Mouse (Mus musculus) G1E (cell line): Measurements from ENCODE around the gene Snrpd2. TPM values are rescaled to one million over a fixed set of nuclear protein-coding genes. Genes with fewer than 3 reads are reported as not detected.

ENCODE experiments used
- ATAC-seq: 2 replicates; pipeline ENCODE4 v1.8.0; 2016; ENCODE audit warnings: mild to moderate bottlenecking; ENCODE audit not compliant: insufficient number of reproducible peaks, poor library complexity, low FRiP score, severe bottlenecking; ENCODE audit errors: extremely low read depth
- DNase-seq: peaks from one replicate; pipeline ENCODE4 v3.0.0; 2012; ENCODE audit warnings: low spot score
- H3K27me3 ChIP-seq: 2 replicates; pipeline ENCODE4 v1.6.1; 2012; ENCODE audit warnings: mild to moderate bottlenecking, low read length, inconsistent platforms; ENCODE audit not compliant: insufficient read depth
- H3K36me3 ChIP-seq: replicated peaks from 2 replicates; pipeline ENCODE3; 2012; ENCODE audit warnings: mild to moderate bottlenecking, inconsistent platforms
- H3K4me1 ChIP-seq: 2 replicates; pipeline ENCODE4 v1.6.1; 2012; ENCODE audit warnings: low read depth, low read length, inconsistent platforms, mixed read lengths; ENCODE audit not compliant: insufficient read depth
- H3K4me3 ChIP-seq: 2 replicates; pipeline ENCODE4 v1.5.1; 2012; ENCODE audit warnings: low read depth, mild to moderate bottlenecking, inconsistent platforms, low read length, moderate library complexity, mixed read lengths
- H3K9me3 ChIP-seq: replicated peaks from 2 replicates; pipeline ENCODE4 v1.6.1; 2012; ENCODE audit warnings: inconsistent platforms
- CTCF ChIP-seq: IDR thresholded peaks from 2 replicates; pipeline ENCODE4 v1.5.1; 2012; ENCODE audit warnings: low read depth, low read length, inconsistent platforms, mixed read lengths
- GATA1 ChIP-seq: IDR thresholded peaks from 2 replicates; pipeline ENCODE4 v1.6.1; 2012; ENCODE audit warnings: borderline replicate concordance, low read length, inconsistent platforms, mixed read lengths
- GATA2 ChIP-seq: IDR thresholded peaks from 2 replicates; pipeline ENCODE4 v1.6.1; 2012; ENCODE audit warnings: low read depth, low read length, inconsistent platforms, borderline replicate concordance
- POLR2AphosphoS5 ChIP-seq: IDR thresholded peaks from 2 replicates; pipeline ENCODE4 v1.6.1; 2012; ENCODE audit warnings: low read depth, low read length, inconsistent platforms; ENCODE audit not compliant: insufficient replicate concordance
- TAL1 ChIP-seq: conservative IDR thresholded peaks from 2 replicates; pipeline ENCODE4 v1.6.1; 2012; ENCODE audit warnings: low read depth, low read length, inconsistent platforms, mixed read lengths
- polyA plus RNA-seq: library from polyadenylated mRNA; stranded (reverse); fragments of >175 nt; gene quantifications from 2 replicates; pipeline ENCODE4 v1.2.3, GENCODE M21; 2012
- total RNA-seq, 2 experiments: library from RNA; stranded (forward) in 1 of 2; stranded (reverse) in 1 of 2; fragments of 200-1000 nt in 1 of 2; fragments of >200 nt in 1 of 2; fragmentation: Nextera tagmentation in 1 of 2; gene quantifications; 2 replicates each; pipeline ENCODE4 v1.2.3; 2014 to 2017

Snrpd2 gene
- total and polyA plus RNA-seq, 3 experiments, result 25.5 to 75.1 (median 73.1) TPM

- Histone ChIP-seq H3K9me3 (peaks cover 4% of the 10 kb centered on the region; the same call in 1 of the 2 replicates), H3K27me3 (no peaks in the 10 kb centered on the region), H3K4me1 (peaks cover 5% of the 10 kb centered on the region; the same call in 1 of the 2 replicates), H3K36me3 (peaks cover 74% of the 10 kb centered on the region), H3K4me3 (no peak overlapping the region)
- DNase-seq (no peak), ATAC-seq (no peak)
- TF ChIP-seq GATA2 (no peak), CTCF (peak; percentile 69)
Measured at GRCm38 (mm10) chr7:19196676-19197075, 47.2 kb downstream of the Snrpd2 start.

DNA sequence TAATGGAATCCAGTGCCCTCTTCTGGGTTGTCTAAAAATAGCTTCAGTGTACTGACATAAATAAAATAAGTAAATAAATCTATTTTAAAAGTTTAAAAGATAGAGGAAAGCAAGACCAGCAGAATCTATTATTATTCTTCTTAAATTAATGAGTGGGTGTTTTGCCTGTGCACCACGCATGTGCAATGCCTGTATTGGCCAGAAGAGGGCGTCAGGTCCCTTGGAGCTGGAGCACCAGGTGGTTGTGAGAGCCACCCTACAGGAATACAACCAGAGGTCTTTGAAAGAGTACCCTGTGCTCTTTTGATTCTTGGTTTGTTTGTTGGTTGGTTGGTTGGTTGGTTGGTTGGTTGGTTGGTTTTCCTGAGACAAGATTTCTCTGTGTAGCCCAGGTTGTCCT is 48.5 kb downstream of the Snrpd2 start:
- Histone ChIP-seq H3K9me3 (peaks cover 4% of the 10 kb centered on the region; the same call in 1 of the 2 replicates), H3K27me3 (no peaks in the 10 kb centered on the region), H3K36me3 (peaks cover 76% of the 10 kb centered on the region), H3K4me1 (peaks cover 12% of the 10 kb centered on the region; the same call in 1 of the 2 replicates), H3K4me3 (no peak overlapping the region)
- ATAC-seq (no peak), DNase-seq (no peak)
- TF ChIP-seq TAL1, result no peak
- peak; percentile 64 for TF ChIP-seq CTCF

- DNase-seq, result no peak
- ATAC-seq, result no peak
- H3K36me3 ChIP-seq, result peaks cover 69% of the 10 kb centered on the region
- H3K4me1 ChIP-seq, result peaks cover 15% of the 10 kb centered on the region; the same call in 1 of the 2 replicates
- no peaks in the 10 kb centered on the region for H3K9me3 ChIP-seq
- no peaks in the 10 kb centered on the region for H3K27me3 ChIP-seq
- H3K4me3 ChIP-seq, result no peak overlapping the region
- TF ChIP-seq GATA1, result no peak
- no peak for TF ChIP-seq CTCF
- no peak for TF ChIP-seq GATA2
- no peak for TF ChIP-seq TAL1
- TF ChIP-seq POLR2AphosphoS5, result no peak
Measured at GRCm38 (mm10) chr7:19201660-19202059, 52.1 kb downstream of the Snrpd2 start.

GRCm38 (mm10) chr7:19202065-19202850 is 52.7 kb downstream of the Snrpd2 start:
- TF ChIP-seq TAL1 (no peak), CTCF (no peak), GATA1 (no peak), POLR2AphosphoS5 (no peak), GATA2 (no peak)
- peaks cover 15% of the 10 kb centered on the region; the same call in 1 of the 2 replicates for H3K4me1 ChIP-seq
- no peaks in the 10 kb centered on the region for H3K9me3 ChIP-seq
- no peaks in the 10 kb centered on the region for H3K27me3 ChIP-seq
- no peak for DNase-seq
- H3K36me3 ChIP-seq, result peaks cover 63% of the 10 kb centered on the region
- no peak for ATAC-seq
- no peak overlapping the region for H3K4me3 ChIP-seq

Other genes with a start within 250 kb of the Snrpd2 start
Only the 20 nearest of the 26 such genes appear.
- gene Nanos2, start 162.3 kb upstream of the Snrpd2 start, total RNA-seq (2014; fragmentation: Nextera tagmentation), result not detected in 2 replicates
- 0.12 and 0.16 TPM in 2 replicates for gene Nanos2, start 162.3 kb upstream of the Snrpd2 start, total RNA-seq (2017)
- not detected in 2 replicates for gene Nanos2, start 162.3 kb upstream of the Snrpd2 start, polyA plus RNA-seq
- gene Mypop, start 158.5 kb upstream of the Snrpd2 start, total RNA-seq (2014; fragmentation: Nextera tagmentation), result 2.4 and 3.9 TPM in 2 replicates
- 2.0 and 4.1 TPM in 2 replicates for gene Mypop, start 158.5 kb upstream of the Snrpd2 start, total RNA-seq (2017)
- 15.8 and 20.5 TPM in 2 replicates for gene Mypop, start 158.5 kb upstream of the Snrpd2 start, polyA plus RNA-seq
- 34.1 and 34.9 TPM in 2 replicates for gene Irf2bp1, start 145.7 kb upstream of the Snrpd2 start, total RNA-seq (2014; fragmentation: Nextera tagmentation)
- 13.4 TPM in 2 replicates for gene Irf2bp1, start 145.7 kb upstream of the Snrpd2 start, total RNA-seq (2017)
- 105 and 139 TPM in 2 replicates for gene Irf2bp1, start 145.7 kb upstream of the Snrpd2 start, polyA plus RNA-seq
- not detected in 2 replicates for gene Foxa3, start 126.2 kb upstream of the Snrpd2 start, total RNA-seq (2014; fragmentation: Nextera tagmentation)
- not detected in 2 replicates for gene Foxa3, start 126.2 kb upstream of the Snrpd2 start, total RNA-seq (2017)
- 0.03 TPM in 1 of 2 replicates, not detected in the other for gene Foxa3, start 126.2 kb upstream of the Snrpd2 start, polyA plus RNA-seq
- gene Sympk, start 125.3 kb upstream of the Snrpd2 start, total RNA-seq (2014; fragmentation: Nextera tagmentation), result 119 and 149 TPM in 2 replicates
- gene Sympk, start 125.3 kb upstream of the Snrpd2 start, total RNA-seq (2017), result 47.6 and 48.1 TPM in 2 replicates
- gene Sympk, start 125.3 kb upstream of the Snrpd2 start, polyA plus RNA-seq, result 257 and 260 TPM in 2 replicates
- gene Rsph6a, start 95.0 kb upstream of the Snrpd2 start, total RNA-seq (2014; fragmentation: Nextera tagmentation), result not detected in 2 replicates
- 0.33 and 0.76 TPM in 2 replicates for gene Rsph6a, start 95.0 kb upstream of the Snrpd2 start, total RNA-seq (2017)
- 0.16 and 0.23 TPM in 2 replicates for gene Rsph6a, start 95.0 kb upstream of the Snrpd2 start, polyA plus RNA-seq
- 36.2 and 50.6 TPM in 2 replicates for gene Dmwd, start 73.5 kb upstream of the Snrpd2 start, total RNA-seq (2014; fragmentation: Nextera tagmentation)
- gene Dmwd, start 73.5 kb upstream of the Snrpd2 start, total RNA-seq (2017), result 22.4 and 23.6 TPM in 2 replicates
- 141 and 150 TPM in 2 replicates for gene Dmwd, start 73.5 kb upstream of the Snrpd2 start, polyA plus RNA-seq
- gene Dmpk, start 65.9 kb upstream of the Snrpd2 start, total RNA-seq (2014; fragmentation: Nextera tagmentation), result 17.1 and 27.5 TPM in 2 replicates
- 7.3 and 8.0 TPM in 2 replicates for gene Dmpk, start 65.9 kb upstream of the Snrpd2 start, total RNA-seq (2017)
- gene Dmpk, start 65.9 kb upstream of the Snrpd2 start, polyA plus RNA-seq, result 78.7 and 82.1 TPM in 2 replicates
- gene Six5, start 55.1 kb upstream of the Snrpd2 start, total RNA-seq (2014; fragmentation: Nextera tagmentation), result 1.8 and 3.8 TPM in 2 replicates
- 2.6 and 3.6 TPM in 2 replicates for gene Six5, start 55.1 kb upstream of the Snrpd2 start, total RNA-seq (2017)
- 9.2 and 9.9 TPM in 2 replicates for gene Six5, start 55.1 kb upstream of the Snrpd2 start, polyA plus RNA-seq
- 0.39 TPM in 1 of 2 replicates, not detected in the other for gene Gm4969, start 31.4 kb upstream of the Snrpd2 start, total RNA-seq (2014; fragmentation: Nextera tagmentation)
- gene Gm4969, start 31.4 kb upstream of the Snrpd2 start, total RNA-seq (2017), result 0.05 TPM in 1 of 2 replicates, not detected in the other
- 0.01 TPM in 1 of 2 replicates, not detected in the other for gene Gm4969, start 31.4 kb upstream of the Snrpd2 start, polyA plus RNA-seq
- 3.3 and 6.7 TPM in 2 replicates for gene Fbxo46, start 29.9 kb upstream of the Snrpd2 start, total RNA-seq (2014; fragmentation: Nextera tagmentation)
- 6.2 and 7.2 TPM in 2 replicates for gene Fbxo46, start 29.9 kb upstream of the Snrpd2 start, total RNA-seq (2017)
- 27.3 and 27.8 TPM in 2 replicates for gene Fbxo46, start 29.9 kb upstream of the Snrpd2 start, polyA plus RNA-seq
- gene Qpctl, start 431 bp upstream of the Snrpd2 start, total RNA-seq (2014; fragmentation: Nextera tagmentation), result 5.1 and 5.9 TPM in 2 replicates
- 2.6 and 3.0 TPM in 2 replicates for gene Qpctl, start 431 bp upstream of the Snrpd2 start, total RNA-seq (2017)
- 6.2 and 6.7 TPM in 2 replicates for gene Qpctl, start 431 bp upstream of the Snrpd2 start, polyA plus RNA-seq
- 7.0 and 10.7 TPM in 2 replicates for gene Gipr, start 16.4 kb downstream of the Snrpd2 start, total RNA-seq (2014; fragmentation: Nextera tagmentation)
- gene Gipr, start 16.4 kb downstream of the Snrpd2 start, total RNA-seq (2017), result 6.5 and 6.8 TPM in 2 replicates
- gene Gipr, start 16.4 kb downstream of the Snrpd2 start, polyA plus RNA-seq, result 7.1 and 7.7 TPM in 2 replicates
- gene Eml2, start 26.7 kb downstream of the Snrpd2 start, total RNA-seq (2014; fragmentation: Nextera tagmentation), result 13.6 and 19.0 TPM in 2 replicates
- 14.3 and 15.1 TPM in 2 replicates for gene Eml2, start 26.7 kb downstream of the Snrpd2 start, total RNA-seq (2017)
- gene Eml2, start 26.7 kb downstream of the Snrpd2 start, polyA plus RNA-seq, result 25.4 and 27.2 TPM in 2 replicates
- gene Gpr4, start 62.8 kb downstream of the Snrpd2 start, total RNA-seq (2014; fragmentation: Nextera tagmentation), result 0.30 TPM in 1 of 2 replicates, not detected in the other
- gene Gpr4, start 62.8 kb downstream of the Snrpd2 start, total RNA-seq (2017), result 0.11 and 0.12 TPM in 2 replicates
- gene Gpr4, start 62.8 kb downstream of the Snrpd2 start, polyA plus RNA-seq, result 0.06 and 0.16 TPM in 2 replicates
- 13.8 and 14.2 TPM in 2 replicates for gene Opa3, start 78.6 kb downstream of the Snrpd2 start, total RNA-seq (2014; fragmentation: Nextera tagmentation)
- 14.8 and 15.2 TPM in 2 replicates for gene Opa3, start 78.6 kb downstream of the Snrpd2 start, total RNA-seq (2017)
- 7.7 and 8.4 TPM in 2 replicates for gene Opa3, start 78.6 kb downstream of the Snrpd2 start, polyA plus RNA-seq
- gene Vasp, start 122.1 kb downstream of the Snrpd2 start, total RNA-seq (2014; fragmentation: Nextera tagmentation), result 146 and 171 TPM in 2 replicates
- 239 and 292 TPM in 2 replicates for gene Vasp, start 122.1 kb downstream of the Snrpd2 start, total RNA-seq (2017)
- 560 and 712 TPM in 2 replicates for gene Vasp, start 122.1 kb downstream of the Snrpd2 start, polyA plus RNA-seq
- not detected in 2 replicates for gene Ppm1n, start 130.3 kb downstream of the Snrpd2 start, total RNA-seq (2014; fragmentation: Nextera tagmentation)
- gene Ppm1n, start 130.3 kb downstream of the Snrpd2 start, total RNA-seq (2017), result not detected in 2 replicates
- gene Ppm1n, start 130.3 kb downstream of the Snrpd2 start, polyA plus RNA-seq, result not detected in 2 replicates
- 0.73 and 0.98 TPM in 2 replicates for gene Rtn2, start 132.9 kb downstream of the Snrpd2 start, total RNA-seq (2014; fragmentation: Nextera tagmentation)
- gene Rtn2, start 132.9 kb downstream of the Snrpd2 start, total RNA-seq (2017), result 0.06 and 0.11 TPM in 2 replicates
- 0.94 and 0.96 TPM in 2 replicates for gene Rtn2, start 132.9 kb downstream of the Snrpd2 start, polyA plus RNA-seq
- gene Fosb, start 160.3 kb downstream of the Snrpd2 start, total RNA-seq (2014; fragmentation: Nextera tagmentation), result 0.19 TPM in 1 of 2 replicates, not detected in the other
- gene Fosb, start 160.3 kb downstream of the Snrpd2 start, total RNA-seq (2017), result 0.29 and 0.38 TPM in 2 replicates
- gene Fosb, start 160.3 kb downstream of the Snrpd2 start, polyA plus RNA-seq, result 0.50 and 0.61 TPM in 2 replicates